Mouse (Mus musculus): Measurements from ENCODE around the gene 1110008L16Rik.
"Not testable (repeated sequence)": the region's sequence is repeated elsewhere in the genome, so short reads cannot be mapped to it uniquely, and the experiment has no call there.

1110008L16Rik gene

DNA sequence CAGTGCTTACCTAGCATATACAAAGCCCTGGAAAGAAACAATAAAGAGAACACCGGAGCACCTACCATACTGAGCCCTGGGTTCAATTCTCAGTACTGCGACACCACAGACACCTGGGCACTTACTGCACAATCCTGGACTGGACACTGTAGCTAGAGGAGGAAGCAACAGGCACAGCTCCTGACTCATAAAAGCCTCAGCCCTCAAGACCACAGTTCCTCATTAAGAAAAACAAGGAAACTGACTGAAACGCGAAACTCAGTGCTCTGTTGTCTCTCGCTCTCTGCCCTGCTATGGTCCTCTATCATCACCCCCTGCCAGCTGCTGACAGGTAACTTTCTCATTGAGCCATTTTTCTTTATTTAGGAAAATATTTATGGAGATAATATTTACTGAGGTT, at the start of gene 1110008L16Rik:
TSS of gene 1110008L16Rik (plus strand) at position 242 of the 400 bp plus-strand sequence.
- TF ChIP-seq CTCF (conservative IDR thresholded peaks at IDR 0.05; ENCODE audit: low read length) (no peak), NANOG (IDR thresholded peaks at IDR 0.05; ENCODE audit: borderline replicate concordance, low read length) (no peak), POU5F1 (IDR thresholded peaks at IDR 0.05; ENCODE audit: borderline replicate concordance, low read length) (no peak)
- Histone ChIP-seq H3K9me3 (ENCODE audit: low read length) (no peaks in the 10 kb centered on the region), H3K4me3 (replicated peaks; ENCODE audit: low read length) (no peak within 1 kb of the TSS), H3K36me3 (ENCODE audit: insufficient read depth, low read length) (peaks cover 56% of the 10 kb centered on the region), H3K27me3 (ENCODE audit: insufficient read depth, low read length) (no peaks in the 10 kb centered on the region), H3K4me1 (replicated peaks; ENCODE audit: low read depth, low read length) (peaks cover 33% of the 10 kb centered on the region)

DNA sequence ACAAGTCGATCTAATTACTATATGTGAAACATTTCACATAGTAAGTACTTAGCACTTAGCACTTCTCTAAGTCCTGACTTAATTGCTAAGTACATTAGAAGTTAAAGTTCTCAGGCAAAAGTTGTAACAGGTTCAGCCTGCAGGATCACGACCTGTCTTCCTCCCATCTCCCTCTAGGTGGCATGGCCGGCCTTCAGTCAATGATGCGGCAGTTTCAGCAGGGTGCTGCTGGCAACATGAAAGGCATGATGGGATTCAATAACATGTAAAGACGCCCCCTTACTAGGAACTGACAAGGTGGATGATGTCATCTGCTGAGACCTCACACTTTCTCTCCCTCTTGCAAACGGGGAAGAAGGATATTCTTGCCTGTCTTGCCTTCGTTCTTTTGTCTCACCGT, 37.4 kb upstream of the 1110008L16Rik start:
- not testable (repeated sequence) for H3K9me3 ChIP-seq (ENCODE audit: low read length); H3K4me3 ChIP-seq (replicated peaks; ENCODE audit: low read length); H3K27me3 ChIP-seq (ENCODE audit: insufficient read depth, low read length); H3K4me1 ChIP-seq (replicated peaks; ENCODE audit: low read depth, low read length)
- H3K36me3 ChIP-seq (ENCODE audit: insufficient read depth, low read length), result peaks cover 24% of the 10 kb centered on the region

DNA sequence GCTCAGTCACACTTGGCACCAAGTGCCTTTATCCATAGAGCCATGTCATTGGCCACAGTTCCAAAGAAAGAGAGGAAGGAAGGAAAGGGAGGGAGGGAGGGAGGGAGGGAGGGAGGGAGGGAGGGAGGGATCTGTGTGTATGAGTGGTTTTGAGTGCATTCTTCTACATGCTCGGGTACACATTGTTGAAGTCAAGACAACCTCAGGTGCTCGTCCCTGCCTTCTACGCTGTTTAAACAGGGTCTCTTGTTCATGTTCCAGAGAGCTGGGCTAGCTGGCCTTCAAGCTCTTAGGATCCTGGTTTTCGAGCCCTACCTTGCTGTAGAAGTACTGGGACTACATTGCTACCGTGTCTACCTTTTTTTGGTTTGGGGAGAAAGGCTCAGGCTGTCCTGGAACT, 36.0 kb upstream of the 1110008L16Rik start:
- not testable (repeated sequence) for H3K9me3 ChIP-seq (ENCODE audit: low read length); H3K4me3 ChIP-seq (replicated peaks; ENCODE audit: low read length); H3K4me1 ChIP-seq (replicated peaks; ENCODE audit: low read depth, low read length); H3K27me3 ChIP-seq (ENCODE audit: insufficient read depth, low read length)
- H3K36me3 ChIP-seq (ENCODE audit: insufficient read depth, low read length), result peaks cover 12% of the 10 kb centered on the region

DNA sequence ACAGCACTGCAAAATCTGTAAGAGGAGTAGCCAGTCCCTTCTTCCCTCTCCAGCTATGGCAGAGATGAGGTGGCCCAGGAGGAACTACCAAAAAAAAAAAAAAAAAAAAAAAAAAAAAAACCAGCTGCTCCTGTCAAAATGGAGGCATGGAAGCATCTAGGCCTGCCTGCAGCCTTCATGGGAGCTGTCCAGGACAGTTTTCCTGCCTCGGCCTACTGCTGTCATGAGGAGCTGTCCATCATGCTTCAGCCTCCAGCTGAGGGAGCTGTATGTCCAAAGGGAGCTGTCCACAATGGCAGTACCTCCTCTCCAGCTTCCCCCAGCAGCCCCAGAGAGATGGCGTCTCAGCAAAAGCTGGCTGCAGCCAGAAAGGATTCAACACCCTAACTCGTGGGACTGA, 27.1 kb upstream of the 1110008L16Rik start:
- H3K27me3 ChIP-seq (ENCODE audit: insufficient read depth, low read length), result no peaks in the 10 kb centered on the region
- TF ChIP-seq NANOG (IDR thresholded peaks at IDR 0.05; ENCODE audit: borderline replicate concordance, low read length) (no peak), POU5F1 (IDR thresholded peaks at IDR 0.05; ENCODE audit: borderline replicate concordance, low read length) (no peak)
- H3K36me3 ChIP-seq (ENCODE audit: insufficient read depth, low read length), result no peaks in the 10 kb centered on the region
- no peaks in the 10 kb centered on the region for H3K4me1 ChIP-seq (replicated peaks; ENCODE audit: low read depth, low read length)
- no peak overlapping the region for H3K4me3 ChIP-seq (replicated peaks; ENCODE audit: low read length)
- no peaks in the 10 kb centered on the region for H3K9me3 ChIP-seq (ENCODE audit: low read length)

DNA sequence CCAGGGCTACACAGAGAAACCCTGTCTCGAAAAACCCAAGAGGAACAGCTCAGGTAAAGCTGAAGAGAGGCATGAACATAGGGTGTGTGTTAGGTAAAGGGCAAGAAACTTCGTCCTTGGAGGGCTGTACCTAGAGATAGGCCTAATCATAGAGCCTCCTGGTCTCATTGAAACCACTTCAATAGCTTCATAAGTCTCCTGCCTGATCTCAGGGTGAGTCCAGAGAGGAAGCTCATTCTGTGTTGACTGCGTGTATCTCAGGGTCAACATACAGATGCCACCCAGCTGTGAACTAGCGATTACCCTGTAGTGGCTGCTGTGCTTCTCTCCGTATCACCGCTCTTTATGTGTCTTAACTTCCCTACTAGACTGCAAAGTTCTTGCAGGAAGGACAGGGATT, 21.8 kb upstream of the 1110008L16Rik start:
- not testable (repeated sequence) for H3K4me1 ChIP-seq (replicated peaks; ENCODE audit: low read depth, low read length); H3K27me3 ChIP-seq (ENCODE audit: insufficient read depth, low read length); H3K36me3 ChIP-seq (ENCODE audit: insufficient read depth, low read length); H3K9me3 ChIP-seq (ENCODE audit: low read length); H3K4me3 ChIP-seq (replicated peaks; ENCODE audit: low read length)

DNA sequence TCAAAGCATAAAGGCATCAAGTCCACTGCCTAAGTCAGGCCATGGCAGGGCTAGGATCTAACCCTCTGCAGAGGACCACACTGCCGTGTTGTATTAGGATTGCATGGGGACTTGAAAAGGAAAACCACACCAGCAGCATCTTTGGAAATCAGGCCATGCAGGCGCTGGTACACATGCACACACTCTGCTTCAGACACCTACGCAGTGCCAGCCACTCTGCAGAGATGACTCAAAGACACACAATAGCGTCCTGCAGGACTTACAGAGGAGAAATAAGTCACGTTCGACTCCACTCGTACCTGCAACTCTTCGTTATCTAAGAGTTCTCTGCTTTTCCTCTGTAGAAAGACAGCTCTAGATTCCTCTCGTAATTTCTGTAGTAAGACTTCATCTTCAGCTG, 1.3 kb upstream of the 1110008L16Rik start:
- Histone ChIP-seq H3K36me3 (ENCODE audit: insufficient read depth, low read length) (peaks cover 66% of the 10 kb centered on the region), H3K9me3 (ENCODE audit: low read length) (no peaks in the 10 kb centered on the region), H3K4me1 (replicated peaks; ENCODE audit: low read depth, low read length) (peaks cover 22% of the 10 kb centered on the region), H3K27me3 (ENCODE audit: insufficient read depth, low read length) (no peaks in the 10 kb centered on the region), H3K4me3 (replicated peaks; ENCODE audit: low read length) (no peak overlapping the region)
- TF ChIP-seq CTCF (conservative IDR thresholded peaks at IDR 0.05; ENCODE audit: low read length), result no peak
- TF ChIP-seq POU5F1 (IDR thresholded peaks at IDR 0.05; ENCODE audit: borderline replicate concordance, low read length), result no peak
- TF ChIP-seq NANOG (IDR thresholded peaks at IDR 0.05; ENCODE audit: borderline replicate concordance, low read length), result no peak

DNA sequence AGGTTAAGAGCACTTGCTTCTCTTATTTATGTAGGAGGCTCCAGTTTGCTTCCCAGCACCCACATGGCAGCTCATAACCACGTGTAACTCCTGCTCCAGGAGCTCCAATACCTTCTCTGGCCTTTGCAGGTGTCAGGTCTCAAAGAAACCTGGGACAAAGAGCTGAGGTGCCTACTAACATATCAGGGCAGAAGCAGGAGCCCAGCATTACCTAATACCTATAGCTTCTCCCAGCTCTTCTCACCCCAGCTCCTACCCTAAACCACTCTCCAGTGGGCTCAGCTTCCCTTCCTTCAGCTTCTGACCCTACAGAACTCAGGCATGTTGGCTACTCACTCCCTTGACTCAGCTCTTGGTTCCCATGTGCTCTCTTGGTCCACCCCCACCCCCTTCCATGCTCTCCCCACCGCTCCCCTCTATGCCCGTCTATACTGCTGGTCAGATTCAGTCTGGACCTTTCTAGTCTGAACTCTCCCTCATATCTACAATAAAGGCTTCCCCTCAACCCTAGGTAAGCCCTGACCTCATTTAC, 1.5 kb downstream of the 1110008L16Rik start:
- Histone ChIP-seq H3K4me3 (replicated peaks; ENCODE audit: low read length) (peak overlapping the region; percentile 89), H3K4me1 (replicated peaks; ENCODE audit: low read depth, low read length) (peaks cover 37% of the 10 kb centered on the region), H3K27me3 (ENCODE audit: insufficient read depth, low read length) (no peaks in the 10 kb centered on the region), H3K9me3 (ENCODE audit: low read length) (no peaks in the 10 kb centered on the region), H3K36me3 (ENCODE audit: insufficient read depth, low read length) (peaks cover 49% of the 10 kb centered on the region)
- TF ChIP-seq NANOG (IDR thresholded peaks at IDR 0.05; ENCODE audit: borderline replicate concordance, low read length) (no peak), POU5F1 (IDR thresholded peaks at IDR 0.05; ENCODE audit: borderline replicate concordance, low read length) (no peak), CTCF (conservative IDR thresholded peaks at IDR 0.05; ENCODE audit: low read length) (no peak)

DNA sequence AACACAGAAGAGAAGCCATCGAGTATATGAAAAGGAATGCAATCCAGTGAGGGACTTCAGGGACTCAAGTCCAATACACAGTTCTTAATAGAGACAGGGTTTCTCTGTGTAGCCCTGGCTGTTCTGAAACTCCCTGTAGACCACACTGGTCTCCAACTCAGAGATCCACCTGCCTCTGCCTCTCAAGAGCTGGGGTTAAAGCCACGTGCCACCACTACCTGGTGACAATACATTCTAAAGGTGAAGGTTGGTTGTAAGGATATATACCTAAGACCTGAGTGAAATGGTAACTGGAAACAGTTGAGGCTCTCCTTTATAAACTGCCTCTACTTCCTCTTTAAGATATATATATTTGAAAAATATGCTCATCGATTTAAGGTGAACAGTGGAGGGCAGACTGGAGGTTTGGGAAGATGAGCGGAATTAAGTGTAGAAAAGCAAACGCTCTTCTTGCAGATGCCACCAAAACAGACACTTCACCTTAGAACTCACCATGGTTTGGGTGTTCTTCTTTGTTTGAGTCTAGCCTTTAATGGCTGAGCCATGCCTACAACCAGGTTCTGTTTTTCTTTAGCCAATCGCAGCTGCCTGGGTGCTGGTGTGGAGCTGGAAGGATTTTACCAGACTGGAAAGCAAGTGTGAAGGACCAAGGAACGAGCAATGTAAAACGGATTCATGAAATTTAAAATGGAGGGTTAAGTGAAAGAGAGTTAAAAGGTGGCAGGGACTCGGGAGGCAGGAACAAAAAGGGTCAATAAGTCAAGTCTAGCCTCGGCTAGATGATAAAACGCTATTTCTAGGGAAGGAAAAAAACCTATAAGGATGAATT, 2.3 kb downstream of the 1110008L16Rik start:
- Histone ChIP-seq H3K36me3 (ENCODE audit: insufficient read depth, low read length) (peaks cover 49% of the 10 kb centered on the region), H3K4me1 (replicated peaks; ENCODE audit: low read depth, low read length) (peaks cover 37% of the 10 kb centered on the region), H3K9me3 (ENCODE audit: low read length) (no peaks in the 10 kb centered on the region), H3K27me3 (ENCODE audit: insufficient read depth, low read length) (no peaks in the 10 kb centered on the region), H3K4me3 (replicated peaks; ENCODE audit: low read length) (peak overlapping the region; percentile 89)
- no peak for TF ChIP-seq POU5F1 (IDR thresholded peaks at IDR 0.05; ENCODE audit: borderline replicate concordance, low read length)
- TF ChIP-seq NANOG (IDR thresholded peaks at IDR 0.05; ENCODE audit: borderline replicate concordance, low read length), result no peak
